Mouse (Mus musculus): ENCODE data around the gene Npm3. TPM values are rescaled to one million over a fixed set of nuclear protein-coding genes. Genes with fewer than 3 reads are reported as not detected.

Npm3 gene
- polyA plus RNA-seq (2014; fragmentation: Illumina TruSeq; extraction: RNeasy Lipid Tissue Mini Kit (QIAGEN cat#74804); ENCODE audit: low read depth, low replicate concordance), result 35.8 TPM

GRCm38 (mm10) chr19:45749243-45750043, at the start of gene Npm3:
Npm3 (minus strand) TSS chr19:45749591.

DNA sequence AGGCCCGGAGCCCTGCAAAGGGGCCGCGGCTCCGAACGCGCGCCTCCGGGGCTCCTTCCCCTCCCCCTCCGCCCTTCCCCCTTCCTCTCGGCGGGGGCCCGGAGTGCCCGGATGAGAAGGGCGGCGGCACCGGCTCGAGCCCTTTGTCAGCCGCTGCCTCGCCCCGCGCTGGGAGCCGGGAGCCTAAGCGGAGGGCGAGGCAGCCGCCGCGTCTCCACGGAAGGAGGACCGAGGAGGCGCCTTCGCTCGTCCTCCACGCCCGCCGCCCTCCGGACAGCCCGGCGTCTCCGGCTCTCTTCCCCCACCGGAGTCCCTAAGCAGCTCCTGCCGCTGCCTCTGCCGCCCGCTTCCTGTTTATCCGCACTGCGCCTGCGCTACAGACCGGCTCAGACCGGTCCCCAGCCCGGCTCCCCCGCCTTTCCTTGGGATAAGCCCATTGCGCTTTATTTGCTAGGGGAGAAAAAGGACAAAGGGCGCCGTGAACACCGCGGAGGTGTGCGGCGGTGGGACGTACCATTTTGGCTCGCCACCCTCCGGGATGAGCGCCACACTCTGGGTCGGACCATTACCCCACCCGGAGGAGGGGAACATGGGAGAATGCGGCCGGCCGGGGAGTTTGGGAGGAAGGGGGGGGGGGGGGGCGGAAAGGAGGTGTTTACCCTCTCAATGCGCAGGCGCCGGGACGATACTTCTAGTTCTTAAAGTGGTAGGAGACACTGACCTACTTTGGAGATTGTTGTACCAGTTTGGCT, 34.0 kb upstream of the Npm3 start, which contains the start of gene Mgea5:
Gene Mgea5 (minus strand): TSS at position 657 of the 752 bp plus-strand sequence.

GRCm38 (mm10) chr19:45742218-45742983, 7.0 kb downstream of the Npm3 start, which contains the start of gene Fgf8:
Fgf8 (minus strand) TSS chr19:45742915.

Other genes with a start within 250 kb of the Npm3 start
- gene Poll, start 189.1 kb downstream of the Npm3 start, polyA plus RNA-seq (2014; fragmentation: Illumina TruSeq; extraction: RNeasy Lipid Tissue Mini Kit (QIAGEN cat#74804); ENCODE audit: low read depth, low replicate concordance), result 12.3 TPM
- 14.5 TPM for gene Gm17018, start 189.0 kb downstream of the Npm3 start, polyA plus RNA-seq (2014; fragmentation: Illumina TruSeq; extraction: RNeasy Lipid Tissue Mini Kit (QIAGEN cat#74804); ENCODE audit: low read depth, low replicate concordance)
- 28.8 TPM for gene Fbxw4, start 89.3 kb downstream of the Npm3 start, polyA plus RNA-seq (2014; fragmentation: Illumina TruSeq; extraction: RNeasy Lipid Tissue Mini Kit (QIAGEN cat#74804); ENCODE audit: low read depth, low replicate concordance)
- gene Fgf8, start 6.7 kb downstream of the Npm3 start, polyA plus RNA-seq (2014; fragmentation: Illumina TruSeq; extraction: RNeasy Lipid Tissue Mini Kit (QIAGEN cat#74804); ENCODE audit: low read depth, low replicate concordance), result not detected
- 82.5 TPM for gene Mgea5, start 34.2 kb upstream of the Npm3 start, polyA plus RNA-seq (2014; fragmentation: Illumina TruSeq; extraction: RNeasy Lipid Tissue Mini Kit (QIAGEN cat#74804); ENCODE audit: low read depth, low replicate concordance)
- gene Kcnip2, start 66.5 kb upstream of the Npm3 start, polyA plus RNA-seq (2014; fragmentation: Illumina TruSeq; extraction: RNeasy Lipid Tissue Mini Kit (QIAGEN cat#74804); ENCODE audit: low read depth, low replicate concordance), result 206 TPM
- 14.7 TPM for gene Armh3, start 248.9 kb upstream of the Npm3 start, polyA plus RNA-seq (2014; fragmentation: Illumina TruSeq; extraction: RNeasy Lipid Tissue Mini Kit (QIAGEN cat#74804); ENCODE audit: low read depth, low replicate concordance)

Data from heart, adult 10 weeks (tissue).